Mouse (Mus musculus): ENCODE results near the gene Unc119b.
"Not testable (repeated sequence)": the region's sequence is repeated elsewhere in the genome, so short reads cannot be mapped to it uniquely, and the experiment has no call there.

The Unc119b gene

DNA sequence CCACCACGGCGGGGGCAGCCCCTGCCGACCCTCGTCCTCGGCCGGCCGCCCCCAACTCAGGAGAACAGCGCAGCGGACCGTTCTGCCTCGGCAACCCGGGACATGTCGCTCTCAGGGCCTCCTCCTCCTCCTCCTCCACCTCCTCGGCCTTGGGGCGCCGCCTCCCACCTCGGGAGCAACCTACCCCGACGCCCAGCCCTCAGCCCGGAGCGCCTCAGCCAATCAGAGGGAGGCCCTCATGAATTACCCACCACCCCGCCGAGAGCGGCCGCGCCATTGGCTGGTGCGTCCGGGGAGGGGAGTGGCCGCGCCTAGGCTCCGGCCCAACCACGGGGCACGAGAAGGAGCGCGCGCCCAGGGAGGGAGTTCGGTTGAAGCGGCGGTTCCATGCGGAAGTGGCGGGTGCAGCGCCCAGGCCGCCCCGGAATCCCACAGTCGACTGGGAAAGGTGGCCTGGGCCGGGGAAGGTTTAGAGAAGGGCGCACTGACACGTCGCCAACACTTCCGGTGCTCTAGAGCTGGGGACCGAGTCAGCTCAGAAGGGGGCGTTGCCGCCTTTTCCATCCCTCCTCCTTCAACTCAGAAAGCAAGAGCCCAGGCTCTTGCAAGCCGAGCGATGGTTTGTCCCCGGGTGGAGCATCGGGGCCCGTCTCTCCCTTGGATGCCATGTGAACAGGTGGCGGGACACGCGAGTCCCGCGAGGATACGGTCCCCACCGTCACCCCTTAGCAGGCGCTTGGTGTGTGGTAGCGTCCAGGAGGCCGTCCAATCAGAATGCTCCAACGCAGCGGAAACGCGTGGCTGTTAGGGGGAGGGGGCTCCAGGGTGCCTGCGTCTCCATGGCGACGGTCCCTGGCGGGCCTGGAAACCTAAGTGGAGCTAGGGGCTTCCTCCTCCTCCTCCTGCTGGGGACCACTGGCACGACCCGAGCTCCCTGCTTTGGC, 23.5 kb upstream of the Unc119b start, which contains the start of gene Mlec:
TSS of gene Mlec (minus strand) at position 140 of the 944 bp plus-strand sequence.
- in situ Hi-C loops (cut with MboI; ENCODE audit: low sequenced_read_pairs), result no loop called here

DNA sequence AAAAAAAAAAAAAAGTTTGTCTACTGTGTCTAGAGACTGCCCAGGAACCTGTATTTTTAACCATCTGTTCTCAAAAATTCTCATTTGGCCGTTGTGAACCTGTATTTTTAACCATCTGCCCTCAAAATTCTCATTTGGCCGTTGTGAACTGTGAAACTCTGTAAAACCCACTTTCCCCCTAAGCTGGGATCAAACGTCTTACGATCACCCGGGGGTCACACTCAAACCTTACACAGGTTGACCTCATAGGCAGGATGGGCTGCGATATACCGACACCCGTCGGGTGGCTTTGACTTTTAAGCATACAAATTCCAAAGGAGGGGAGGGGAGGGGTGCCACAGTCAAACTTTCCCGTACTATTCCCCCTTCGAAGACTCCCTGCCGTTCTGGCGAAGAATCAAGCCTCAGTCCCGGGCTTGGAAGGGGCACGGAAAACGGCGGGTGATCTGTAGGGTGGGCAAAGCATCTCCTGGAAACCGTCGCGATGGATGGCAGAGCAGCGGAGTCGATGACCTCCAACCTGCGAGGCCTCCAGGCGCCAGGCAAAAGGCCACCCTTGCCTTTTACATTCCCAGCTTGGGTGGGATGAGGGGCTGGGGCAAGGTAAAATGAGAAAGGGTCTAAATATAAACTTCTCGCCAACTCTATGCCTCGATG, 22.3 kb upstream of the Unc119b start:
- in situ Hi-C loops (cut with MboI; ENCODE audit: low sequenced_read_pairs), result no loop called here

DNA sequence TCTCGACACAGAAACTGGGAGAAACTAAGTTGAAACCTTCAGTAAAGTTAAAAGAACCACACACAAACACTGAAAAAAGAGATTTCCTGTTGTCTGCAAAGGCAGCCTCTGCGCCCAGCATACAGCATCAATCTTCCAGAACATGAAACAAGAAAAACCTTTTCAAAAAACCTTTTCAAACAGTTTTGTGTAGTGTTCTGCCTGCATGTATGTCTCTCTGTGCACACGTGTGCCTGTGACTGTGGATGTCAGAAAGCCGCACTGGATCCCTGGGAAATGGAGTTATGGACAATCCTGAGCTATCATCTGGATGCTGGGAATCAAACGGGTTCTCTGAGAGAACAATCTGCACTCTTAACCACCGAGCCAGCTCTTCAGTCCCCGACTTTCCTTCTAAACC, 21.6 kb upstream of the Unc119b start:
- in situ Hi-C loops (cut with MboI; ENCODE audit: low sequenced_read_pairs), result no loop called here

DNA sequence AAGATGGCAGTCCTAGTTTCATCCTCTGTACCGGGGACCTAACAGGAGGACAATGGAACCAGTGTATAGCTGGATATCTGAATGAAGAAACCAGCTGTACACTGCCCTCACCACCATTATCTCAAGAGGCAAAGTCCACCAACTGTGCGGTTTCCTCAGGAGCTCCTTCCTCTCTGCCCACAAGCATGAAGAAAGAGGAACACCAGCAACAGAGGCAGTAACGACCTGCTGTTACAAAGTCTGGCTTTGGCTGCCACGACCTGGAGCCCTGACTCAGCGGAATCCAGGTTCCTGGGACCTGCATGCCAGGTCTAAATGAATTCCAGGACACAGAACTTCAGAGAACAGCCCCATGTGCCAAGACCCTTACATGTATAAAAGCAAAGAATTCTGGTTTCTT, 21.1 kb upstream of the Unc119b start:
- in situ Hi-C loops (cut with MboI; ENCODE audit: low sequenced_read_pairs), result no loop called here

DNA sequence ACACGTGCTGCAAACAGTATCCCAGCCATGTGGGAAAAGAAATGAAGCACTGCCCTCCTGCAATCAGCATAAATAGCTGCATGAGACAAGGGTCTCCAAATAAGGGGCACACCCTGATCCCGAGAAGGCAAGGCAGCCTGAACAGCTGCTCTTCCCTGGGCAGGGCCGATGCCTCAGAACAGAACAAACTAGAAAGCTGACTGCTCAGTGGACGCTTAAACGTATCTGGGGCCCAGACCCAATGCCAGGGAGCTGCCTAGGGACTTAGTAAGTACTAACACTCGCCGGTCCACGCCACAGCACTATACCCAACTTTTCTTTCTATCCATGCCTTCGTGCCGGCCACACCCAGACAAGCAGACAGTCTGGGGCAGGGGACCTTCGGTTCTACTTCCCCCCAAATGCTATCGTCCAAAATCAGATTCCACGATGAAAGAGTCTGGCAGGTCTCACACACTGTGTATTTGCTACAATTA, 20.4 kb upstream of the Unc119b start:
- in situ Hi-C loops (cut with MboI; ENCODE audit: low sequenced_read_pairs), result no loop called here

DNA sequence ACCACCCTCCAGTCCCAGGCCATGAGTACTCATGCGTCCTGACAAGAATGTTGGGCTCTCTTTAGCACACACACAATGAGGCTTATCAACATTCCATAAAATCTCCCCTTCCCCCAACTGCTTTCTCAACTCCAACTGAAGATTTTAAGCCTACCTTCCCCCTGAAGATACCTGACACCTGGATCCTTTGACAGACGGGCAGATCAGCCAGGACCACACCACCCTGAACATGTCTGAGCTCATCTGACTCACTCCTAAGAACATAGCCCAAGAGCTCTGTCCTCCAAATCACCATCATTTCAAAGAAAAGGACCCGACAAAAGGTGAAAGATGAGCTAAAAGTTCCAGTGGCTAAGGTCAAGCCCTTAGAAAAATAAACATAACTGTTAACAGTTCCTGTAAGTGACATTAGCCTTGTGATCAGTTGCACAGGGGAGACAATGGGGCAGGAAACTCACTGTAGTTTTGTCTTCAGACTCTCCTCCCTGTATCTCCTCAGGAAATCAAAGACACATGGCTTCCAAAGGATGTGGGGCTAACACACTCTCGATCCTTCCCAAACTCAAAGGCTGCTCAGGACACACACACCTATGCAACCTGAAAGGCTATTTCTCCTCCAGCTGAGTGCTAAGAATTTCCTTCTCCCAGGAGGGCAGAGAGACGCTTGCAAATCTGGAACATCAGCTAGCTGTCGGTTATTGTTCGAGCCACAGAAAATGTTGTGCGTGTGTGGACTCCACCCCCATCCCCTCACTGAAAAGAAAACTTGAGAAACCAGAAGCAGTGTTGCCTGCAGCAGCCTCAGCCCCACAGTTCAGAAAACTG, 17.6 kb upstream of the Unc119b start:
- in situ Hi-C loops (cut with MboI; ENCODE audit: low sequenced_read_pairs), result no loop called here

DNA sequence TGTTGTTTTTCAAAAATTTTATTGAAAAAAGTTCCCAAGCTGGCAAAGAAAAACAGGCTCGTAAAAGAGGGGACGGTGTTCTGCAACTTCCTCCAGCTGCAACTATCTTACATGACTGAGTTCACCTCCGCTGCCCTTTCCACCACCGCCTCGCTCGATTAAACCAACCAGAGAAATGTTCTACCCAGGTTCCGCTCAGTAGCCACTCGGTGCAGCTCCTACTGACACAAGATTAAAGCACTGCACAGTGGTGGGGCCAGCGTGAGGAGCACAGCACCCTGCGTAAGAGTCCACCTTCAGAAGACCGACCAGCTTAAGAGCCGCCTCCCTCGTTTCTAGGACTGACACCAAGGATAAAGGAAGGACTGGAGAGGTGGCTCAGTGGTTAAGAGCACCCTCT, 16.7 kb upstream of the Unc119b start:
- in situ Hi-C loops (cut with MboI; ENCODE audit: low sequenced_read_pairs), result no loop called here

DNA sequence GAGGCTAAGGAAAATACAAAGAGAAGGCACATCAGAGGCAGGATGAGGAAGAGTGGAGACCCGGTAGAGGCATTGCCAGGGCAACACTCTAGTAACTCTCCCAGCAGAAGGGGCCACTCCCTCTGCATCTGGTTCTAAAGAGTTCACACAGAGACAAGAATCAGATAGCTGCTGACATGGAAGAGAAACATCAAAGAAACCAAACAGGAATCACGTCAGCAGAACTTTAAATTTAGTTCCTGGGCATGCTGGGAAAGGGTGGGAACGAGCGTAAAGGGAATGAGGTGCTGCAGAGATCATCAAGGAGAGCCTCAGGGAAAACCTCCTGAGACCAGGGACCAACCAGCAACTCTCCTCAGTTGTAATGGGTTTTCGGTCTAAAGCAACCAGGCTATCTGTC, 16.2 kb upstream of the Unc119b start:
- in situ Hi-C loops (cut with MboI; ENCODE audit: low sequenced_read_pairs), result no loop called here

DNA sequence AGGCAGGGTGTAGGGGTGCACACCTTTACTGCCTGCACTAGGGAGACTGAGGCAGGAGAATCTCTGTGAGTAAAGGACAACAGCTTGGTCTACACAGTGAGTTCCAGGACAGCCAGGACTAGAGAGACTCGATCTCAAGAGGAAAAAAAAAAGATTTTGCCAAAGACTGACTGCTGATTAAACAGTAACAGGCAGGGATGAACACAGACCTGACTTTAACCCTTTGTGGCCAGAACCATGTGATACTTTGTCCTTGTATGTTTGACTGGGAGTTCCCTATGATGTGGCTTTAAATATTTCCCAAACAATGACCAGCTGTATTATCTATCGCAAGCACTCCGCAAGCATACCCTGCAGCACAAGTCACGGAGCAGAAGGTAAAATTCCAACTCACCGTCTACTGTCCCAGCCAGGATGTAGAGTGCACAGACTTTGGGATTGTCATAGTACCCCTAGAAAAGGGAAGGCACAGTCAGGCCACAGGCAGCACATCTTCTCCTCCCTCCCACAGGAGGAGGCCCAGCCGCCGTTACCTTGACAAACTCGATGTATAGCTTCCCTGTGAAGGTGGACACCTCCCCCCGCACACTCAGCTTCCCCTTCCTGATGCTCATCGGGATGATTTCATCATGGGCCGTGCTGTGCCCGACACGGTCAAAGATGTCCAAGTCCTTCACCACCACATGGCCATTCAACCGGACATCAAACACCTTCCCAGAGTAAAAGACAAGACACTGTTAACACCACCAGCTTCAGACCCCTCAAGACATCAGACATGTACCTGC, 15.1 kb upstream of the Unc119b start:
- in situ Hi-C loops (cut with MboI; ENCODE audit: low sequenced_read_pairs), result no loop called here

DNA sequence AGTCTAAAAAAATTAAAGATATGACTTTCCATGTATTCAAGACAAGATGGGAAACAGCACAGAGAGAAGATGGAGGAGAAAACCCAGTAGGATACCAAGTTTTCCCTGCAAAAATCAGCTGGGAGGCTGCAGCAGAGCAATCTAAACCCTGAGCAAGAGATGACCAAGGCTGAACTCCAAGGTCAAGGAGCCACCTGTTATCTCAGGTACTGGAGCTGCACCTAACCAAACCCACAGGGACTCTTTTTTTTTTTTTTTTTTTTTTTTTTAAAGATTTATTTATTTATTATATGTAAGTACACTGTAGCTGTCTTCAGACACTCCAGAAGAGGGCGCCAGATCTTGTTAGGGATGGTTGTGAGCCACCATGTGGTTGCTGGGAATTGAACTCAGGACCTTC, 14.1 kb upstream of the Unc119b start:
- in situ Hi-C loops (cut with MboI; ENCODE audit: low sequenced_read_pairs), result not testable (repeated sequence)

DNA sequence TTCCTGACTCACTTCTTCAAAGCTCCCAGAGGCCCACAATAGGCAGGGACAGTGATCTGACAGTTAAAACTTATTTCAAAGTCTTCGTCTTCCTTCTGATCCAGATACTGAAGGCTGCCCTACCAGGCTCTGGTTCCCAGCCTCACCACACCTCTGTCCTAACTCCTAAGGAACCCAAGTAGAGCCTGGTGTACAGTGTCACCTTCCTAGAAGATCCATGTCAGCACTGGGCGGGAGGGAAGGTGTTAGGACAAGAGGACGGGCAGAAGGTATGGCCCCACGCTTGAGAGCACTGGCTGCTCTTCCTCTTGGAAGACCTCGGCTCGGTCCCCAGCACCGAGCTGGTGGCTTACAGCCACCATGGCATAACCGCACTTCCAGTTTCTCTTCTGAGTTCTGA, 13.6 kb upstream of the Unc119b start:
- in situ Hi-C loops (cut with MboI; ENCODE audit: low sequenced_read_pairs), result no loop called here

DNA sequence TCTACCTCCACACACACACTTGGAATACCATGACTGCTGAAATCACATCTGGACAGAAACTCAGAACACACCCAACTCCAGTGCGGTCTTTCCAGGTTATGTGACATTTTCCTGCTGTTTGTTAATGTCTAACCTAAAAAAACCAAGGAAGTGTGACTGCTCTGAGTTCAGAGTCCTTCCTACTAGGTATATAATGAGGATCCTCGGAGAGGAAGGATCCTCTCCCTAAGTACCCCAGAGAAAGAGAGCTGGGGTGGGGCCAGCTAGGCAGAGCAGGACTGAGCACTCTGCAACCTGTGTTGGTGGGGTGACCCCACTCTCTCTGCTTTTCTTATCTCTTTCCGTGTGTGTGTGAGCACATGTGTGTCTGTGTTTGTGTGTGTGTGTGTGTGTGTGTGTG, 12.6 kb upstream of the Unc119b start:
- in situ Hi-C loops (cut with MboI; ENCODE audit: low sequenced_read_pairs), result no loop called here

DNA sequence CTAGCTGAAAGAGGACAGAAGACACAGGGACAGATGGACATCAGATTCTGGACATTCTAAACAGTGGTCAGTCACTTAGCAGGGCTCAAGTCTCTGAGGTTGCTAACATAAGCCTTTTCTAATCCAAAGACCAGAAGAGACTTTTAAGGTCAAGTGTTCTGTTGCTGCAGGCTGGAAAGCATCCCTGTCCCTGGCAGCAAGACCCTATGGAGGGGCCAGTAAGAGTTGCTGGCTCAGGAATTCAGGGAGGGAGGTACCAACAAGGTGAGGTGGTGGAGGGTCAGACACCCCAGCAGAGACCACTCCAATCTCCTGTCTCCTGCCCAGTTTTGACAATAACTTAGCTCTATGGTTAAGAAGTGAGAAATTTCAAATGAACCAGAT, 12.0 kb upstream of the Unc119b start:
- in situ Hi-C loops (cut with MboI; ENCODE audit: low sequenced_read_pairs), result no loop called here

DNA sequence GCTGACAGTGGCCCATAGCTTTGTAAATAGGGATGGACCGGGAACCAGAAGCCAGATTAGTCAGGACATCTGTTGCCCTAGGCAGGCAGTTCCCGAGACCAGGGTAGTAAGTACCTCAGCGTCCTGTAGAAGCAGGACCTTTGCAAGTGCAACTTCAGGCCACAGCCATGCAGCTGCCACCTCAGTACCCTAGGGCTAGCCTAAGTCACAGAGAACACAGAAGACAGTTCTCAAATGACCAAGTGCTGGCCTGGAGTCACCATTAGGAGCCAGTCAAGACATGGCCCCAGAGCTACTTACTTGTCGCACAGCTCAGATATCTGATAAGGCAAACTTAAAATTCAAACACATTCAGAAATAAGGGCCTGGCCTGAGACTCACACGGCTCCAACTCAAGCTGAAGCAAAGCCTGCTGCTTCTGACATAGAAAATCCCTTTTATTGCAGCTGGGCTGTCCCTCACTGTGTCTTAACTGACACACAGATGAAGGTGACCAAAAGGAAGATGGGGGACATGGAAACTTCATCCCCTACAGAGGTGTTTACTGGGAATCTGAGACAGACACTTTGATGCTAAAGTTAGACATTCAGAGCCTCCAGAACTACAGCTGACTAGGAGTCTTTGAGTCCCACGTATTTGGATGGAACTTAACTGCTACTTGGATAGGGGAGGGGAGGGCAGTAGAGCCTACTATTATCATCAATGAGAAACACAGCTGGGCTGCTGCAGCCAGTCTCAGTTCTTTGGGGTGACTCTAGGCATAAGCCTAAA, 11.4 kb upstream of the Unc119b start:
- in situ Hi-C loops (cut with MboI; ENCODE audit: low sequenced_read_pairs), result no loop called here

DNA sequence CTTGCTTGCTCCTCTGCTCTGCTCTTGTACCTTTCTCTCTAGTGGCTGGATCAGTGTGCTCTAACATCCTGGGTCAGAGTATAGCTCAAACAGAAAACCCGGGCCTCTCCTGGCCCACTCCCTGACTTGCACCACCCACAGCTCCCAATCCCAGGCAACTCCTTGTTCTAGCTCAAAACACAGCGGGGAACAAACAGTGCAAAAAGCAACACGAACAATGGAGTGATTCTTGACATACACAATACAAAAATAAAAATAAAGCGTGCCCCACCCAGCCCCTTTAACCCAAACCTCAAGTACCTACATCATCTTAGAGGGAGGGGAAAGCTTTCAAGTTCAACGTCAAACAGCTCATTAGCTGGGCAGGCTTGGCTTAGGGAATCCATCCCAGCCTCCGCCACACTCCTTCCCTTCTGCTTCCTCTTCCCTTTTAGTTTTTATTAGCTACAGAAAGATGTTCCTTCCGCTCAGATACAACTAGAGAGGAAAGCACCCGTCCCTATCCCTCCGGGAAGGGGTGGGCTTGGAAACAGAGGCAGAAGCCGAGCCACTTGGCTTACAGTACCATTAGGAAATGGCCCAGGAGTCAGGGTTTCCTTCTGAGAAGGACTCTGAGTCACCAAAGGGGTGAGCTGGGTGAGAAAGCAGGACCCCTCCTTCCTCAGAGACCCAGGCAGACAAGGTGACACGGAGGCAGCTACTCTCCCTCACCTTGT, 10.6 kb upstream of the Unc119b start:
- in situ Hi-C loops (cut with MboI; ENCODE audit: low sequenced_read_pairs), result no loop called here

DNA sequence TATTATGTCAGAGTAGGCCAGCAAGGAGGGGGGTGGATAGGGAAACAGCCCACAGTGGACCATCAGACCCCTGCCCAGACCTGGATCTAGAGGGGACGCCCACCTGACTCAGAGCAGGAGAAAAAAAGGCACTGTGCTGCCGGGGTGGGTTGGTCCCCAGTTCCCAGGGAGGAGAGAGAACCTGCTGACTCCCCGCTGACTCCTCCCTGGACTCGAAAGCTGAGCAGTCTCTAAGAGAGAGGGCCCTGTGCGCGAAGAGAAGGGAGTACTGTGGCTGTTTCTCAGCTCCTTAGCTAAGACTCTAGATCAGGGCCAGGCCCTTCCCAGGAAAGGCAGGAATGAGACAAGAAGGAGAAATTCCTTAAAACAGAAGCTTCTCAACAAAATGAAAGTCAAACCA, 9.7 kb upstream of the Unc119b start:
- in situ Hi-C loops (cut with MboI; ENCODE audit: low sequenced_read_pairs), result no loop called here

DNA sequence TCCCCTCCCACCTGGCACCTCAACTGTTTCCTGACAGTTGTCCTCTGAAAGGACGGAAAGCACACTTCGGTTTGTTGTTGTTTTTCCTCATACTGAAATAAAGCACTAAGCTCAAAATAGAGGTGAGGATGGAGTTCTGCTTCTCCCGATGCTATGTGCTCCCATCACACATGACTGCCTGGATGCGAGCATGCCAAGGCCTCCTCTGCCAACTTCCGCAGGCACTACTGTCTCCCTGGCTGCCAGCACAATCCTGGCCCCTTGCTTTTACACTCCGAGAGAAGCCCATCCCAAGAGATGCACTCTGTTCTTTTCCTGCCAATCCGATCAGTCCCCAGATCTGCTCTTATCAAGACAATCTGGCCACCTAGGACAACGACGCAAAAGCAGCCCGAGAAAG, 8.8 kb upstream of the Unc119b start:
- in situ Hi-C loops (cut with MboI; ENCODE audit: low sequenced_read_pairs), result no loop called here

DNA sequence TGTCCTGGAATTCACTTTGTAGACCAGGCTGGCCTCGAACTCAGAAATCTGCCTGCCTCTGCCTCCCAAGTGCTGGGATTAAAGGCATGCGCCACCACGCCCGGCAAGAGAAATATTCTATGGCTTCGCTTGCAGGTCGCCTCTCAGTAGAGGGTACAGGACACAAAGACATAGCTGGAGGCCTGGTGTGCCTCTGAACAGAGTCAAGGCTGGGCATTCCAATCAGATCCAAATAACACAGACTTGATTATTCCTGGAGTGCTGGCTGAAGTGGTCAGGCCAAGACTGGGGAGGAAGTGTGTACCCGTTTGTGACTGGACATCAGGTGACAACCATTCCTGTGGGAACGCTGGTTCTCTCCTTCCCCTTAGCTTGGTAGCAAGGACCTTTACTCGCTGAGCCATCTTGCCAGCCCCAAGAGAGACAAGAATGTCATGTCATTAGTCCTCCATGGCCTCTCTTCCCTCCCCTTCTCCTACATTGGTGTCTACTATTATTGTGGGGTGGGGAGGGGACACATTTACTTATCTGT, 7.5 kb upstream of the Unc119b start:
- in situ Hi-C loops (cut with MboI; ENCODE audit: low sequenced_read_pairs), result no loop called here

DNA sequence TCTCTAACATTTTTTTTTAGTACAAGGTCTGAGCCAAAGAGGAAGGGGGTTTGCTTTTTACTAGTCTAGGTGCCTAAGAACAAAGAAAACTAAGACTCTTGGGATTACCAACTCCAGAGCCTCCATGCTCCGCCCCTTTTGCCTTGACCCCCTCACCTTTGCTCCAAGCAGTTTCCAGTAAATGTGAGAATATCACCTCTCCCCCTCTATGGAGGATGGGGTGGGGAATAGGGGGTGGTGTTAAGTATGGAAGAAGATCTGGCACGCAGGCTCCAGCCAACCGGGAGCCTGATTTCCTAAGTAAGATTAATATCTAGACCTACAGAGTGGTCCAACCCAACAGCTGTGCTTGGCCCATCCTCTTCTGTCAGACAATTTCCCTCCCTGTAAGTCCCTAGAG, 6.0 kb upstream of the Unc119b start:
- in situ Hi-C loops (cut with MboI; ENCODE audit: low sequenced_read_pairs), result no loop called here

Measured in CH12F3 (cell line).